Mouse (Mus musculus) intestine, postnatal 0 days (tissue): ENCODE results near the gene Mical2. TPM values are rescaled to one million over a fixed set of nuclear protein-coding genes. Genes with fewer than 3 reads are reported as not detected.
A peak's percentile ranks its signal among the peaks of the same experiment; 100 is the strongest.

Experiments
- ATAC-seq: fragments of 200-750 bp; cut with Nextera tagmentation; 2 replicates; pipeline ENCODE4 v1.8.0; 2017; ENCODE audit warnings: mild to moderate bottlenecking, moderate TSS enrichment, moderate library complexity
- H3K27ac ChIP-seq: fragments of 300-500 bp; sonication (generic); 2 replicates; pipeline ENCODE4 v1.5.1; 2014; ENCODE audit warnings: mild to moderate bottlenecking, low read depth, low read length, moderate library complexity
- H3K27me3 ChIP-seq: fragments of 300-500 bp; sonication (generic); replicated peaks from 2 replicates; pipeline ENCODE4 v1.6.1; 2014; ENCODE audit warnings: low read length, mixed read lengths; ENCODE audit not compliant: control insufficient read depth, insufficient read depth
- H3K36me3 ChIP-seq: fragments of 300-500 bp; sonication (generic); 2 replicates; pipeline ENCODE4 v1.6.1; 2014; ENCODE audit warnings: mild to moderate bottlenecking, moderate library complexity; ENCODE audit not compliant: control insufficient read depth, insufficient read depth
- H3K4me1 ChIP-seq: fragments of 300-500 bp; sonication (generic); replicated peaks from 2 replicates; pipeline ENCODE4 v1.6.1; 2014; ENCODE audit warnings: antibody characterized with exemption, low read length, mixed read lengths; ENCODE audit not compliant: control insufficient read depth, insufficient read depth
- H3K4me2 ChIP-seq: fragments of 300-500 bp; sonication (generic); replicated peaks from 2 replicates; pipeline ENCODE4 v1.6.1; 2014; ENCODE audit warnings: low read depth, mild to moderate bottlenecking, moderate library complexity
- H3K4me3 ChIP-seq: fragments of 300-500 bp; sonication (generic); 2 replicates; pipeline ENCODE4 v1.5.1; 2014; ENCODE audit warnings: low read depth, low read length
- H3K9ac ChIP-seq: fragments of 300-500 bp; sonication (generic); 2 replicates; pipeline ENCODE4 v1.6.1; 2014; ENCODE audit warnings: mild to moderate bottlenecking, low read depth, low read length
- H3K9me3 ChIP-seq: fragments of 300-500 bp; sonication (generic); 2 replicates; pipeline ENCODE4 v1.6.1; 2016; ENCODE audit warnings: mixed run types; ENCODE audit not compliant: control insufficient read depth
- CTCF ChIP-seq: sonication (generic); IDR thresholded peaks from 2 replicates; pipeline ENCODE4 v1.5.1; 2016; ENCODE audit warnings: low read depth, mild to moderate bottlenecking, control low read depth, antibody characterized with exemption, moderate library complexity
- WGBS: fragments of 180-500 bp; shearing (Covaris S2); extraction: QIAGEN DNeasy Blood & Tissue Kit; methylation state at CpG from one replicate; pipeline ENCODE4 v1.1.7; 2014; 5-methylcytosine and 5-hydroxymethylcytosine counted together
- polyA plus RNA-seq: library from polyadenylated mRNA; unstranded; fragments of >200 nt; fragmentation: Nextera tagmentation; extraction: Ambion mirVana; gene quantifications from 2 replicates; pipeline ENCODE4 v1.2.1, GENCODE M21; 2015

The Mical2 gene
- polyA plus RNA-seq, 1 experiment from 2014 or later: 13.0 TPM

DNA sequence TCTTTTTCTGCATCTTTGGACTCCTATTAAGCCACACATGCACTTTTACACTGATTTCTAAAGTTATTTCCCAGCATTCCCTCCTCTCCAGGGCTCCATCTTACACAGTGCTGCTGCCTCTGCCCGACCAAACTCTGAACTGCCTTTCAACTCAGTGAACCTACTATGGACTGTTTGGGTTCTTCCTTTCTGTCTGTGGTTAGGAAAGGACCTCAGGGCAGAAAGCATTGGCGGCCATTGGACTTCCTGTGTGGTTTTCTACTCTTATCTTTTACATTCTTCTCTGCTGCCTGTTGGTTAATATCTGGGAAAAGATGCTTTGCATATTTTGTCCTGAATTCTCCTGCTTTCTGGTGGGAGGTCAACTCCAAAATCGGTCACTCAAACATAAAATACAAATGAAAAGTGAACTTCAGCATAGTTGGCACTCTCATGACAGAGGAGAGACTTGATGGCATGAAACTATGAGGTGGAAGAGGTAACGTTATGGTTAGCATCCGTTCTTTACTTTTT, 162.8 kb downstream of the Mical2 start:
- Histone ChIP-seq H3K9ac (no peak overlapping the region), H3K27ac (no peak overlapping the region), H3K4me3 (no peak overlapping the region), H3K4me2 (no peak overlapping the region), H3K9me3 (no peaks in the 10 kb centered on the region), H3K4me1 (no peaks in the 10 kb centered on the region), H3K27me3 (no peaks in the 10 kb centered on the region), H3K36me3 (0 out of 2 replicates have a peak, but pooled peaks cover 1% of the 10 kb centered on the region)
- no peak for TF ChIP-seq CTCF
- ATAC-seq: no peak
- WGBS: 85% methylated on average over 5 of the region's 5 CpGs

DNA sequence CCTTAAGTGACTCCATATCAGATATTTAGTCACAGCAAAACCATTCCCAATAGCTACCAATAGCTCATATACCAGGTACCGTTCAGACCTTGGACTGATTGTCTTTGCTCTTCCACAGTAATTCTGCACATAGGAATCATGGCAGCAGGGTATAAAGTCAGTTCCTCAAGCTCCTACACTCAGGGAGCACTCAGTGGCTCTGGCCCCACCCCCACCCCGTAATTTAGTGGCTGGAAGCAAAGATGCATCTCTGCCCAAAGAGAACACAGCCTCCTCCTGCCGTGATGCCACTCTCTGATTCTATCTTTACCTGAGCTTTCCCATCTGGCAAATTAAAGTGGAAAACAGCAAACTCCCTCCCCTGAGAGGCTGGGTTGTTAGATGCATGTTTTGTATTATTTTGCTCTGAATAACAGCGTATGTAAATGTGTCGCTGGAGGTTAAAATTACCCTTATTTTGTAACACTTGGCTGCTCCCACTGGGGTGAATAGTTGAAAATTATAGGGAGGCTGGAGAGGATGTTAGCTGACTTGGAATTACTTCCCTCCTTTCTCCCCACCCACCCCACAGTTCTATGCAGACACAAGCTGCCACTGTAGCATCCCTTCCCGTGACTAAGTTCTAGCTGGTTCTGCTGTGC, 164.1 kb downstream of the Mical2 start:
- no peak overlapping the region for H3K4me3 ChIP-seq
- TF ChIP-seq CTCF: no peak
- H3K4me2 ChIP-seq: no peak overlapping the region
- no peaks in the 10 kb centered on the region for H3K27me3 ChIP-seq
- WGBS: 50% methylated on average over 6 of the region's 6 CpGs
- no peaks in the 10 kb centered on the region for H3K4me1 ChIP-seq
- no peaks in the 10 kb centered on the region for H3K9me3 ChIP-seq
- no peak overlapping the region for H3K27ac ChIP-seq
- no peak overlapping the region for H3K9ac ChIP-seq
- ATAC-seq: peak; percentile 13; the same call in 1 of the 2 replicates
- H3K36me3 ChIP-seq: no peaks in the 10 kb centered on the region

GRCm38 (mm10) chr7:112390252-112390936, 164.7 kb downstream of the Mical2 start:
- ATAC-seq: no peak
- no peak overlapping the region for H3K4me2 ChIP-seq
- no peaks in the 10 kb centered on the region for H3K27me3 ChIP-seq
- H3K4me3 ChIP-seq: no peak overlapping the region
- TF ChIP-seq CTCF: no peak
- WGBS: 41% methylated on average over 11 of the region's 11 CpGs
- no peaks in the 10 kb centered on the region for H3K9me3 ChIP-seq
- no peak overlapping the region for H3K27ac ChIP-seq
- H3K36me3 ChIP-seq: no peaks in the 10 kb centered on the region
- no peaks in the 10 kb centered on the region for H3K4me1 ChIP-seq
- H3K9ac ChIP-seq: no peak overlapping the region

DNA sequence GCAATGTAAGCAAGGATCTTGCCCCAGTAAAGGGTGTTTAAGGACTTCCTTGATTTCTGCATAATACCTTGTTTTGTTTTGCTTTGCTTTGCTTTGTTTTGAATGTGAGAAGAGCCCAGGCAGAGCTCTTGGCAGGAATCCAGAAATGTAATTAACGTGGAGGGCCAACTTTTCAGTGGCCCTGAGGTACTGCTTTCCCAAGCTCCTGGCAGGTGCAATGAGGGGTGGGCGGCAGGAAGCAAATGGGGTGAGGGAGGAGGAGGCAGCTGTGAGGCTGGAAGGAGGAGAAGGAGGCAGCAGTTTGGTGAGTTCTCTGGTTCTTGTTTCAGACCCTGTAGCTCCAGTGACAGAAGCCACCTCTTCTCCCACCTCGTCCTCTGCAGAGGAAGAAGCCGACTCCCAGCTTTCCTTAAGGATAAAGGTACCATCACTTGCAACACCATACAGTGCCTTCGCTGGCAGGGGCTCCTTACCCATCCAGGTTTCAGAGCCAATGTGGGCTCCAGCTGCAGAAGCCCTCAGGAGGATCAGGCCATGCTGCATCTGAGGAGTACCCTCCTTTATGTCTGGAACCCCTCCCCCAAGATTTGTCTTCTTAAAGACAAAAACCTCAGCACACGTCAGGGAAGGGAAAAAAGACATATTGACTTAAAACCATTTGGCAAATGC, 165.4 kb downstream of the Mical2 start:
- H3K9ac ChIP-seq: no peak overlapping the region
- H3K27ac ChIP-seq: no peak overlapping the region
- WGBS: 26% methylated on average over 6 of the region's 6 CpGs
- H3K4me3 ChIP-seq: no peak overlapping the region
- no peak overlapping the region for H3K4me2 ChIP-seq
- no peaks in the 10 kb centered on the region for H3K27me3 ChIP-seq
- no peak for TF ChIP-seq CTCF
- ATAC-seq: no peak
- H3K4me1 ChIP-seq: no peaks in the 10 kb centered on the region
- no peaks in the 10 kb centered on the region for H3K36me3 ChIP-seq
- H3K9me3 ChIP-seq: no peaks in the 10 kb centered on the region

DNA sequence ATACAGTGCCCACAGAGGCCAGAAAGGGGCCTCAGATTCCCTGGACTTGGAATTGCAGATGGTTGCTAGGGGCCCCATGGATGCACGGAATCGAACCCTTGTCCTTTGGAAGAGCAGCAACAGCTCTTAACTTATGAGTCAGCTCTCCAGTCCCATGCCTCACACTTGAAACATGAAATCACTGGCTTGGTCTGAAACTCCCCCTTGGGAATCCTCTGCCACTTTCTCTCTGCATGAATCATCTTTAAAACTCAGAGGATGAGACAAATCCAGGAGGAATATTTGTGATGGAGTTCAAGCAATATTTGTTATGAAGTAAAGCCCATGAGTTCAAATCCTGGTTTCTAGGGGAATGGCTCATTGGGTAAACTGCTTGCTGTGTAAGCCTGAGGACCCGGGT, 172.1 kb downstream of the Mical2 start:
- Histone ChIP-seq H3K27me3 (no peaks in the 10 kb centered on the region), H3K4me3 (no peak overlapping the region), H3K9ac (no peak overlapping the region), H3K36me3 (no peaks in the 10 kb centered on the region), H3K4me2 (no peak overlapping the region), H3K9me3 (no peaks in the 10 kb centered on the region), H3K4me1 (no peaks in the 10 kb centered on the region), H3K27ac (no peak overlapping the region)
- WGBS: 82% methylated on average over 3 of the region's 3 CpGs
- no peak for TF ChIP-seq CTCF
- no peak for ATAC-seq

- Histone ChIP-seq H3K4me1 (no peaks in the 10 kb centered on the region), H3K4me3 (no peak overlapping the region), H3K9ac (no peak overlapping the region), H3K36me3 (no peaks in the 10 kb centered on the region), H3K27me3 (no peaks in the 10 kb centered on the region), H3K9me3 (no peaks in the 10 kb centered on the region), H3K27ac (no peak overlapping the region), H3K4me2 (no peak overlapping the region)
- TF ChIP-seq CTCF: no peak
- WGBS: 81% methylated on average over 7 of the region's 7 CpGs
- no peak for ATAC-seq
These were observed 173.9 kb downstream of the Mical2 start for GRCm38 (mm10) chr7:112399425-112400170.
